Mouse (Mus musculus) adrenal gland, adult 8-10 months (tissue): ENCODE data around the gene Pgghg. TPM values are rescaled to one million over a fixed set of nuclear protein-coding genes. Genes with fewer than 3 reads are reported as not detected.
A peak's percentile ranks its signal among the peaks of the same experiment; 100 is the strongest.

ENCODE experiments used
- DNase-seq: peaks from one replicate; pipeline ENCODE4 v3.0.0; 2022
- total RNA-seq, 4 experiments: library from RNA; stranded (reverse); gene quantifications; 2 replicates each; pipeline ENCODE4 v1.2.4; 2022

Pgghg gene
- total RNA-seq: 10 to 100 TPM; 37.1 to 69.0 (median 52.9) TPM

- DNase-seq: peak; percentile 87
These were observed at the start of gene Pgghg for GRCm38 (mm10) chr7:140941222-140942051. Pgghg (plus strand) TSS chr7:140941391.

- DNase-seq: no peak
These were observed 47.2 kb upstream of the Pgghg start for GRCm38 (mm10) chr7:140894031-140894430.

GRCm38 (mm10) chr7:140894611-140895010 is 46.6 kb upstream of the Pgghg start:
- no peak for DNase-seq

GRCm38 (mm10) chr7:140897863-140898262 is 43.3 kb upstream of the Pgghg start:
- DNase-seq: no peak

GRCm38 (mm10) chr7:140899121-140899520 is 42.1 kb upstream of the Pgghg start:
- no peak for DNase-seq

- no peak for DNase-seq
These were observed 41.0 kb upstream of the Pgghg start, which contains the start of gene Cox8b for GRCm38 (mm10) chr7:140900220-140900619. Cox8b (minus strand) TSS chr7:140900446.

GRCm38 (mm10) chr7:140902036-140902875 is 38.9 kb upstream of the Pgghg start:
- DNase-seq: no peak

GRCm38 (mm10) chr7:140903212-140903611 is 38.0 kb upstream of the Pgghg start:
- DNase-seq: peak; percentile 55

GRCm38 (mm10) chr7:140905642-140906081 is 35.5 kb upstream of the Pgghg start:
- DNase-seq: no peak

- DNase-seq: peak; percentile 60
These were observed 34.1 kb upstream of the Pgghg start for GRCm38 (mm10) chr7:140907131-140907530.

- no peak for DNase-seq
These were observed 33.5 kb upstream of the Pgghg start for GRCm38 (mm10) chr7:140907697-140908096.

- no peak for DNase-seq
These were observed 33.0 kb upstream of the Pgghg start for GRCm38 (mm10) chr7:140908181-140908580.

- DNase-seq: peak; percentile 81
These were observed 32.5 kb upstream of the Pgghg start for GRCm38 (mm10) chr7:140908634-140909107.

GRCm38 (mm10) chr7:140912293-140912692 is 28.9 kb upstream of the Pgghg start:
- DNase-seq: no peak

GRCm38 (mm10) chr7:140912846-140913482 is 28.2 kb upstream of the Pgghg start:
- no peak for DNase-seq

- DNase-seq: no peak
These were observed 27.0 kb upstream of the Pgghg start for GRCm38 (mm10) chr7:140914031-140914690.

- no peak for DNase-seq
These were observed 21.3 kb upstream of the Pgghg start for GRCm38 (mm10) chr7:140919911-140920310.

- DNase-seq: no peak
These were observed 20.7 kb upstream of the Pgghg start, which contains the start of gene Nlrp6 for GRCm38 (mm10) chr7:140920418-140921029. Nlrp6 (plus strand) TSS chr7:140920902.

- no peak for DNase-seq
These were observed 19.8 kb upstream of the Pgghg start for GRCm38 (mm10) chr7:140921225-140921975.

- DNase-seq: no peak
These were observed 18.7 kb upstream of the Pgghg start for GRCm38 (mm10) chr7:140922398-140923069.
